Mouse (Mus musculus): ENCODE measurements around the gene Mef2a. TPM values are rescaled to one million over a fixed set of nuclear protein-coding genes. Genes with fewer than 3 reads are reported as not detected.
A peak's percentile ranks its signal among the peaks of the same experiment; 100 is the strongest.
"Not testable (repeated sequence)": the region's sequence is repeated elsewhere in the genome, so short reads cannot be mapped to it uniquely, and the experiment has no call there.

Gene Mef2a
- polyA plus RNA-seq, 1 experiment from 2014 or later, result 38.4 TPM

DNA sequence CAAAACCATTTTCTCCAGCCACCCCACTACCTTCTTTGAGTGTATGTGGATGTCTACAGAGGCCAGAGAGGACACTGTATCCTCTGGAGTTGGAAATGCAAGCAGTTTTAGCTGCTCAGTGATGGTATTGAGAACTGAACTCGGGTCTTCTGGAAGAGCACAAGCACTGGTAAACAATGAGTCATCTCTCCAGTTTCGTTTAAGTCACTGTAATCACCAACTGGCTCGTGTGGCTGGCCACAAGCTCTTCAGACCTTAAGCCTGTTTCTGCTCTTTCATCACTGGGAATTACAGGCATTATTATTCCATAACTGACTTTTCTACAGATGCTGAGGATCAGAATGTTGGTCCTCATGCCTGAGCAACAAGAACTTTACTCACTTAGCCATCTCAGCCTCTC is 67.7 kb downstream of the Mef2a start:
- Histone ChIP-seq H3K9ac (no peak overlapping the region), H3K27ac (no peak overlapping the region), H3K4me3 (replicated peaks) (no peak overlapping the region), H3K4me1 (no peaks in the 10 kb centered on the region), H3K4me2 (no peak overlapping the region), H3K36me3 (no peaks in the 10 kb centered on the region), H3K27me3 (replicated peaks) (no peaks in the 10 kb centered on the region), H3K9me3 (no peaks in the 10 kb centered on the region)
- 58% methylated on average over 3 of the region's 3 CpGs for WGBS
- no peak for ATAC-seq (ENCODE audit: insufficient read depth, low FRiP score, low read depth)

GRCm38 (mm10) chr7:67296419-67296818 is 76.2 kb downstream of the Mef2a start:
- ATAC-seq (ENCODE audit: insufficient read depth, low FRiP score, low read depth), result no peak
- WGBS, result 71% methylated on average over 1 of the region's 1 CpGs
- no peaks in the 10 kb centered on the region for H3K9me3 ChIP-seq

DNA sequence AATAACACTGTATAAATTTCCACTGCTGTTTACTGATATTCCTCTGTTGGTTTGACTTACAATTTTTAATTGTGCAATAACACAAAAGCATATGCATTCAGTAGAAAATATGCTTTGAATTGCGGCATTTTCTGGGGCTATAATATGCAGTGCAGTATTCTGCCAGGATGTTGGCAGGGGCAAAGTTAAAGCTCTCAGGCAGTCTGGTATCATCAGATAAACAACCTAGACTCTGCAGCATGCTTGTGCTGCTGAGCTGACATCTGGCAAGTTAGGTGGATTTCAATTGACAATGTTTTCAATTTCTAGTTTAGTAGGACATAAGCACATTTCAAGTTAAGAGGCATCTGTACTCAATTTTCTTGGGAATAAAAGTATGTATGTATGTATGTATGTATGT is 81.3 kb downstream of the Mef2a start:
- H3K27ac ChIP-seq, result no peak overlapping the region
- H3K27me3 ChIP-seq (replicated peaks), result no peaks in the 10 kb centered on the region
- no peak for ATAC-seq (ENCODE audit: insufficient read depth, low FRiP score, low read depth)
- H3K4me3 ChIP-seq (replicated peaks), result no peak overlapping the region
- H3K9ac ChIP-seq, result no peak overlapping the region
- no peak overlapping the region for H3K4me2 ChIP-seq
- no peaks in the 10 kb centered on the region for H3K36me3 ChIP-seq
- H3K4me1 ChIP-seq, result no peaks in the 10 kb centered on the region
- 84% methylated on average over 1 of the region's 1 CpGs for WGBS
- no peaks in the 10 kb centered on the region for H3K9me3 ChIP-seq

More at GRCm38 (mm10) chr7:67296419-67296818, 76.2 kb downstream of the Mef2a start:
- Histone ChIP-seq H3K27me3 (replicated peaks) (no peaks in the 10 kb centered on the region), H3K4me3 (replicated peaks) (no peak overlapping the region), H3K36me3 (no peaks in the 10 kb centered on the region), H3K4me2 (no peak overlapping the region), H3K4me1 (no peaks in the 10 kb centered on the region), H3K9ac (no peak overlapping the region), H3K27ac (no peak overlapping the region)

DNA sequence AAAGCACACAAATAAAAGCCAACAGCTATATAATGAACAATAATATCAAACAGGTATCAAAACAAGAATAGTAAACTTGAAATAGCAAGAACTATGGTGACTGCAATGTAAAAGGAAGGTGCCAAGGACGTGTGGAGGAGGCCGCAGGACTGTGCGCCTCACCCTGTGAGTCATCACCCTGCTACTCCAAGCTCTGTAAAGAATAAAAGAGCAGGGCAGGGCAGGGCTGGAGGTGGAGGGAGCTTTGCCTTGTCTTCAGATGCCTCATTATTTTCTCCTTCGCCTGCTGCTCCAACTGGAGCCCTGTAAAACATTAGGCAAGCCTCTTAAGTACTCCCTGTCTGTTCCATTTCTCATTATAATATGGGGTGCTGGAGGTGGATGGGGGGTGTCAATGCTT is 85.2 kb downstream of the Mef2a start:
- 0 out of 2 replicates have a peak overlapping the region, but pooled peaks have one; percentile 44 for H3K27ac ChIP-seq
- peak; percentile 89 for ATAC-seq (ENCODE audit: insufficient read depth, low FRiP score, low read depth)

DNA sequence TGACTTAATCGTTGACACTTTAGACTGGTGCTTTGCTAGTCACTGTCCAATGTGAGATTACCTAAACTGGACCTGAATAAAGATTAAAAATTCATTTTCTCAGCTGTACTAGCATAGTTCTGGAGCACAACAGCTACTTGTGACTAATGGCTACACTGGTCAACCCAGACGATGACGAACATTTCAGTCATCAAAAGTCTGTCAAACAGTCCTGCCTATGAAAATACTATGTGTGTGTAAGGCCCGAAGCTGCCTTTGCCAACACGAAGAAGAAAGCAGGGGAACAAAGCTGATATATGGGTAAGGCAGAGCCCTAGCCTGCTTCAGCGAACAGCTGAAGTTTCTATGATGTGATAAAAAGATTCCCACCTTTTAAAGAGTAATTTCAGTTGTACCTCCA is 89.1 kb downstream of the Mef2a start:
- Histone ChIP-seq H3K27ac (no peak overlapping the region), H3K36me3 (no peaks in the 10 kb centered on the region), H3K4me2 (no peak overlapping the region), H3K4me1 (no peaks in the 10 kb centered on the region), H3K27me3 (replicated peaks) (no peaks in the 10 kb centered on the region), H3K4me3 (replicated peaks) (no peak overlapping the region), H3K9ac (no peak overlapping the region), H3K9me3 (no peaks in the 10 kb centered on the region)
- 88% methylated on average over 6 of the region's 6 CpGs for WGBS
- no peak for ATAC-seq (ENCODE audit: insufficient read depth, low FRiP score, low read depth)

More for the DNA sequence above, 85.2 kb downstream of the Mef2a start:
- Histone ChIP-seq H3K9ac (no peak overlapping the region), H3K27me3 (replicated peaks) (no peaks in the 10 kb centered on the region), H3K36me3 (no peaks in the 10 kb centered on the region), H3K4me2 (no peak overlapping the region), H3K4me1 (no peaks in the 10 kb centered on the region), H3K4me3 (replicated peaks) (no peak overlapping the region), H3K9me3 (no peaks in the 10 kb centered on the region)
- 70% methylated on average over 4 of the region's 4 CpGs for WGBS

- not testable (repeated sequence) for H3K9ac ChIP-seq; H3K36me3 ChIP-seq; H3K4me2 ChIP-seq; ATAC-seq (ENCODE audit: insufficient read depth, low FRiP score, low read depth); H3K27ac ChIP-seq; H3K9me3 ChIP-seq; H3K4me1 ChIP-seq; H3K27me3 ChIP-seq (replicated peaks); H3K4me3 ChIP-seq (replicated peaks)
- 63% methylated on average over 4 of the region's 4 CpGs for WGBS
Measured at GRCm38 (mm10) chr7:67270447-67270846, 102.2 kb downstream of the Mef2a start.

DNA sequence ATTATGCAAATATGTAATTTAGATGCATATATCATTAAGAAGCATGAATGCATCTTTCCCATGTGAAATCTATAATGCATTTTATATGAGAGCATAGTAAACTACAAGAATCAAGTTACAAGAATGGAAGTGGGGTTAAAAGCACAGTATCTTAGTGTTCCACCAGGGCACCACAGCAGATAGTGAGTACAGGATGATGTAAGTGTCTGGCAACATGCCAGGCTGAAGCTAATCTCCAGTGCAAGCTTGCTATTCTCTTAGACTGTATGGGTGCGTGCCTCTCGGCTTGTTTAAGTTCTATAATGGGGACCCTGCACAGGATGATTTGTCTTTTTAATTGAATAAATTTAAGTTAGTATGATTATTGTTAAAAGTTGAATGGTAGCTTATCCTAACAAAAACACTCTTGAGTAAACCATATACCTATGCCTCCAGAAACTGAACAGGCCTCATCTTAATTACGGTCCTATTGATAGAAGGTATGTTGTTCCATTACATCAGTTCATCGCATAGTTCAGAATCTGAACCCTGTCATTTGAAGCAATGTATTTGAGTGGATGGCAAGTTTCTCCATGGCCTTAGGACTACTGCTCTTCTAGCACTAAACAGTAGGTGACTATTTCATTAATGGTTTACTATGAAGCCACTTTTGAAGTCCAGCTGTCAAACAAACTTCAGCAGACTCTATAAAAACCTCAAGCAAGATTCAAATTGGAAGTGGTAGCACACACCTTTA is 112.7 kb downstream of the Mef2a start:
- H3K27ac ChIP-seq, result no peak overlapping the region
- 57% methylated on average over 4 of the region's 4 CpGs for WGBS
- peak; percentile 87 for ATAC-seq (ENCODE audit: insufficient read depth, low FRiP score, low read depth)

DNA sequence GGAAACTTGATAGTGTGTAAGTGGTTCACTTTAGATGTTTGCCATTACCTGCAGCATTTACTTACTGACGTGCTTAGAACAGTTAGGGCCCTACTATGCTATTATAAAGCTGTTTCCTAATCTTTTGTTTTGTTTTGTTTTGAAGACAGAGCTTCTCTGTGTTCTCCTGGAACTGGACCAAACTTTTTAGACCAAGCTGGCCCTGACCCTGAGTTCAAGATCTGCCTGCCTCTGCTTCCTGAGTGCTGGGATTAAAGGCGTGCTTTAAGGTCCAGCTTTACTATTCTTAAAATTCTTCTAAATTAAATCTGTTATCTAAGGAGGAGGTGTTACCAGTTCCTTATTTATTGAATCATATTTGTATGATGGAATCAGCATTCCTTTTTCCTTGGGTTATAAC is 126.6 kb downstream of the Mef2a start:
- H3K4me3 ChIP-seq (replicated peaks), result no peak overlapping the region
- no peaks in the 10 kb centered on the region for H3K27me3 ChIP-seq (replicated peaks)
- H3K4me1 ChIP-seq, result no peaks in the 10 kb centered on the region
- ATAC-seq (ENCODE audit: insufficient read depth, low FRiP score, low read depth), result no peak
- 0 out of 2 replicates have a peak, but pooled peaks cover 6% of the 10 kb centered on the region for H3K36me3 ChIP-seq
- no peak overlapping the region for H3K9ac ChIP-seq
- H3K27ac ChIP-seq, result no peak overlapping the region
- no peaks in the 10 kb centered on the region for H3K9me3 ChIP-seq
- no peak overlapping the region for H3K4me2 ChIP-seq
- 77% methylated on average over 2 of the region's 2 CpGs for WGBS

More for the DNA sequence above, 112.7 kb downstream of the Mef2a start:
- Histone ChIP-seq H3K36me3 (0 out of 2 replicates have a peak, but pooled peaks cover 14% of the 10 kb centered on the region), H3K27me3 (replicated peaks) (no peaks in the 10 kb centered on the region), H3K9ac (no peak overlapping the region), H3K4me3 (replicated peaks) (no peak overlapping the region), H3K4me1 (no peaks in the 10 kb centered on the region), H3K4me2 (no peak overlapping the region), H3K9me3 (no peaks in the 10 kb centered on the region)

DNA sequence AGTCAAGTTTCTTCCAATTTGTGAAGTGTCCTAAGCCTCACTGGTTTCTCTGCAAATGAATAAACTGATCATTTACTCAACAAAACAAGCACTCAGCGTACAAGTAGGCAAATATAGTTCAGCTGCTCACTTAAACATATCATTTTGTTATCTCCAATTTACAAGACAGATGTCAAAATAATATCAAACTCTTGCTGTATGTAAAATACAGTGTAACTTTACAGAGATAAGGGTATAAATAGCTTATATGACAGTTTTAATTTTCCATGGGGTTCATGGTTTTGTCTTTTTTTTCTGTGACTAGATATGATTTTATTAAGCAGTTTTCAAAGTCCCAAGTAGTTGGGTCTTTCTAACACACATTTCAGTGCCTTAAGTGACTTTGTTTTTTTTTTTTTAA is 127.4 kb downstream of the Mef2a start:
- WGBS, result 75% methylated on average over 1 of the region's 1 CpGs
- Histone ChIP-seq H3K4me2 (no peak overlapping the region), H3K36me3 (0 out of 2 replicates have a peak, but pooled peaks cover 6% of the 10 kb centered on the region), H3K9ac (no peak overlapping the region), H3K27ac (no peak overlapping the region), H3K4me3 (replicated peaks) (no peak overlapping the region), H3K4me1 (no peaks in the 10 kb centered on the region), H3K27me3 (replicated peaks) (no peaks in the 10 kb centered on the region), H3K9me3 (no peaks in the 10 kb centered on the region)
- ATAC-seq (ENCODE audit: insufficient read depth, low FRiP score, low read depth), result no peak

DNA sequence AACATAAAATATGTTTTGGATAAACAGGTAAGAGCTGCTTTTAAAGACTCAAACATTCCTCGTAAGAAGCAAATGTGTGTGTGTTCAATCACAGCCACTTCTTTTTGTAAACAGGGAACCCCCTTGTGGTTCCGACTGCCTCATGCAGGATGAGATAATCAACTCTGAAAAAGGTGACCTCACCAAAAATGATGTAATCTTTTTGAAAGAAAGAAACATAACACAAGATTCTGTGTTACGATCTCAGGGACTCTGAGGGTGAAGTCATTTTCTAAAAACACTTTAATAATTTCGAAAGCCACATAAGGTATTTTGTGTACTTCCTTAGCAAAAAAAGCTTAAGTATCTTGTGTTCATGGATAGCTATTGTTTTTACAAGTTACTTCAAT is 128.8 kb downstream of the Mef2a start:
- Histone ChIP-seq H3K27me3 (replicated peaks) (no peaks in the 10 kb centered on the region), H3K4me2 (no peak overlapping the region), H3K27ac (no peak overlapping the region), H3K36me3 (0 out of 2 replicates have a peak, but pooled peaks cover 6% of the 10 kb centered on the region), H3K9me3 (no peaks in the 10 kb centered on the region), H3K9ac (no peak overlapping the region), H3K4me1 (no peaks in the 10 kb centered on the region), H3K4me3 (replicated peaks) (no peak overlapping the region)
- 43% methylated on average over 4 of the region's 4 CpGs for WGBS
- no peak for ATAC-seq (ENCODE audit: insufficient read depth, low FRiP score, low read depth)

- Histone ChIP-seq H3K9me3 (no peaks in the 10 kb centered on the region), H3K27ac (no peak overlapping the region), H3K9ac (no peak overlapping the region), H3K4me3 (replicated peaks) (no peak overlapping the region), H3K4me2 (no peak overlapping the region), H3K4me1 (no peaks in the 10 kb centered on the region), H3K27me3 (replicated peaks) (no peaks in the 10 kb centered on the region), H3K36me3 (peaks cover 6% of the 10 kb centered on the region; the same call in 1 of the 2 replicates)
- 59% methylated on average over 2 of the region's 2 CpGs for WGBS
- ATAC-seq (ENCODE audit: insufficient read depth, low FRiP score, low read depth), result no peak
Measured at GRCm38 (mm10) chr7:67243121-67243893, 129.4 kb downstream of the Mef2a start.

- Histone ChIP-seq H3K36me3 (no peaks in the 10 kb centered on the region; the same call in 1 of the 2 replicates), H3K27me3 (replicated peaks) (no peaks in the 10 kb centered on the region), H3K4me2 (no peak overlapping the region), H3K27ac (no peak overlapping the region), H3K4me3 (replicated peaks) (no peak overlapping the region), H3K9ac (no peak overlapping the region), H3K4me1 (no peaks in the 10 kb centered on the region), H3K9me3 (no peaks in the 10 kb centered on the region)
- 67% methylated on average over 3 of the region's 3 CpGs for WGBS
- no peak for ATAC-seq (ENCODE audit: insufficient read depth, low FRiP score, low read depth)
Measured at GRCm38 (mm10) chr7:67241969-67242368, 130.7 kb downstream of the Mef2a start.

All from stomach, embryonic 15.5 days (tissue).